Mouse (Mus musculus): ENCODE data around the gene Rhobtb1. TPM values are rescaled to one million over a fixed set of nuclear protein-coding genes. Genes with fewer than 3 reads are reported as not detected.

The Rhobtb1 gene
- polyA plus RNA-seq, 1 experiment from 2014 or later = 19.6 TPM

- H3K4me3 ChIP-seq (ENCODE audit: low read depth, low read length) = no peak overlapping the region
- H3K27ac ChIP-seq (ENCODE audit: low read length) = no peak overlapping the region
- ATAC-seq (ENCODE audit: low read depth) = no peak
- no peaks in the 10 kb centered on the region for H3K9me3 ChIP-seq (replicated peaks; ENCODE audit: control insufficient read depth, low read length)
- H3K9ac ChIP-seq (ENCODE audit: low read depth, low read length) = no peak overlapping the region
- H3K4me1 ChIP-seq (ENCODE audit: control insufficient read depth, low read depth, low read length) = no peaks in the 10 kb centered on the region
- no peak overlapping the region for H3K4me2 ChIP-seq (ENCODE audit: low read depth, low read length)
- 62% methylated on average over 10 of the region's 10 CpGs for WGBS (ENCODE audit: insufficient replicate concordance)
- no peaks in the 10 kb centered on the region for H3K27me3 ChIP-seq (ENCODE audit: control insufficient read depth, insufficient read depth, low read depth, low read length)
- no peaks in the 10 kb centered on the region for H3K36me3 ChIP-seq (ENCODE audit: control insufficient read depth, insufficient read depth)
These were observed 39.4 kb downstream of the Rhobtb1 start for GRCm38 (mm10) chr10:69190434-69191160.

- Histone ChIP-seq H3K27me3 (ENCODE audit: control insufficient read depth, insufficient read depth, low read depth, low read length) (no peaks in the 10 kb centered on the region), H3K36me3 (ENCODE audit: control insufficient read depth, insufficient read depth) (no peaks in the 10 kb centered on the region), H3K4me2 (ENCODE audit: low read depth, low read length) (no peak overlapping the region), H3K27ac (ENCODE audit: low read length) (no peak overlapping the region), H3K4me3 (ENCODE audit: low read depth, low read length) (no peak overlapping the region), H3K9ac (ENCODE audit: low read depth, low read length) (no peak overlapping the region), H3K9me3 (replicated peaks; ENCODE audit: control insufficient read depth, low read length) (no peaks in the 10 kb centered on the region), H3K4me1 (ENCODE audit: control insufficient read depth, low read depth, low read length) (no peaks in the 10 kb centered on the region)
- WGBS (ENCODE audit: insufficient replicate concordance) = 74% methylated on average over 5 of the region's 5 CpGs
- ATAC-seq (ENCODE audit: low read depth) = no peak
These were observed 41.0 kb downstream of the Rhobtb1 start for GRCm38 (mm10) chr10:69192266-69192665.

GRCm38 (mm10) chr10:69193721-69194120, 42.5 kb downstream of the Rhobtb1 start:
- ATAC-seq (ENCODE audit: low read depth) = no peak

GRCm38 (mm10) chr10:69204677-69205400, 53.6 kb downstream of the Rhobtb1 start:
- no peak overlapping the region for H3K27ac ChIP-seq (ENCODE audit: low read length)
- H3K9me3 ChIP-seq (replicated peaks; ENCODE audit: control insufficient read depth, low read length) = no peaks in the 10 kb centered on the region
- WGBS (ENCODE audit: insufficient replicate concordance) = 36% methylated on average over 8 of the region's 8 CpGs
- no peaks in the 10 kb centered on the region for H3K36me3 ChIP-seq (ENCODE audit: control insufficient read depth, insufficient read depth)
- ATAC-seq (ENCODE audit: low read depth) = no peak
- no peak overlapping the region for H3K9ac ChIP-seq (ENCODE audit: low read depth, low read length)
- no peaks in the 10 kb centered on the region; the same call in 1 of the 2 replicates for H3K4me1 ChIP-seq (ENCODE audit: control insufficient read depth, low read depth, low read length)
- no peak overlapping the region for H3K4me2 ChIP-seq (ENCODE audit: low read depth, low read length)
- no peak overlapping the region for H3K4me3 ChIP-seq (ENCODE audit: low read depth, low read length)
- H3K27me3 ChIP-seq (ENCODE audit: control insufficient read depth, insufficient read depth, low read depth, low read length) = no peaks in the 10 kb centered on the region

More at GRCm38 (mm10) chr10:69193721-69194120, 42.5 kb downstream of the Rhobtb1 start:
- Histone ChIP-seq H3K36me3 (ENCODE audit: control insufficient read depth, insufficient read depth) (no peaks in the 10 kb centered on the region), H3K27me3 (ENCODE audit: control insufficient read depth, insufficient read depth, low read depth, low read length) (no peaks in the 10 kb centered on the region), H3K27ac (ENCODE audit: low read length) (no peak overlapping the region), H3K4me3 (ENCODE audit: low read depth, low read length) (no peak overlapping the region), H3K4me2 (ENCODE audit: low read depth, low read length) (no peak overlapping the region), H3K9ac (ENCODE audit: low read depth, low read length) (no peak overlapping the region), H3K4me1 (ENCODE audit: control insufficient read depth, low read depth, low read length) (no peaks in the 10 kb centered on the region), H3K9me3 (replicated peaks; ENCODE audit: control insufficient read depth, low read length) (no peaks in the 10 kb centered on the region)
- 69% methylated on average over 10 of the region's 10 CpGs for WGBS (ENCODE audit: insufficient replicate concordance)

- Histone ChIP-seq H3K27me3 (ENCODE audit: control insufficient read depth, insufficient read depth, low read depth, low read length) (no peaks in the 10 kb centered on the region), H3K9ac (ENCODE audit: low read depth, low read length) (no peak overlapping the region), H3K27ac (ENCODE audit: low read length) (no peak overlapping the region), H3K9me3 (replicated peaks; ENCODE audit: control insufficient read depth, low read length) (no peaks in the 10 kb centered on the region), H3K36me3 (ENCODE audit: control insufficient read depth, insufficient read depth) (no peaks in the 10 kb centered on the region), H3K4me1 (ENCODE audit: control insufficient read depth, low read depth, low read length) (peaks cover 3% of the 10 kb centered on the region), H3K4me2 (ENCODE audit: low read depth, low read length) (no peak overlapping the region), H3K4me3 (ENCODE audit: low read depth, low read length) (no peak overlapping the region)
- ATAC-seq (ENCODE audit: low read depth) = no peak
- WGBS (ENCODE audit: insufficient replicate concordance) = 81% methylated on average over 6 of the region's 6 CpGs
These were observed 54.8 kb downstream of the Rhobtb1 start for GRCm38 (mm10) chr10:69206081-69206480.

GRCm38 (mm10) chr10:69207481-69207880, 56.2 kb downstream of the Rhobtb1 start:
- peaks cover 9% of the 10 kb centered on the region for H3K27me3 ChIP-seq (ENCODE audit: control insufficient read depth, insufficient read depth, low read depth, low read length)
- H3K4me2 ChIP-seq (ENCODE audit: low read depth, low read length) = no peak overlapping the region
- 62% methylated on average over 7 of the region's 7 CpGs for WGBS (ENCODE audit: insufficient replicate concordance)
- no peaks in the 10 kb centered on the region for H3K36me3 ChIP-seq (ENCODE audit: control insufficient read depth, insufficient read depth)
- no peaks in the 10 kb centered on the region for H3K9me3 ChIP-seq (replicated peaks; ENCODE audit: control insufficient read depth, low read length)
- no peak overlapping the region for H3K9ac ChIP-seq (ENCODE audit: low read depth, low read length)
- H3K4me1 ChIP-seq (ENCODE audit: control insufficient read depth, low read depth, low read length) = peaks cover 8% of the 10 kb centered on the region
- H3K27ac ChIP-seq (ENCODE audit: low read length) = no peak overlapping the region
- no peak for ATAC-seq (ENCODE audit: low read depth)
- no peak overlapping the region for H3K4me3 ChIP-seq (ENCODE audit: low read depth, low read length)

GRCm38 (mm10) chr10:69207981-69208630, 56.9 kb downstream of the Rhobtb1 start:
- Histone ChIP-seq H3K4me3 (ENCODE audit: low read depth, low read length) (no peak overlapping the region), H3K9ac (ENCODE audit: low read depth, low read length) (no peak overlapping the region), H3K4me1 (ENCODE audit: control insufficient read depth, low read depth, low read length) (peaks cover 8% of the 10 kb centered on the region), H3K27ac (ENCODE audit: low read length) (no peak overlapping the region), H3K4me2 (ENCODE audit: low read depth, low read length) (no peak overlapping the region), H3K9me3 (replicated peaks; ENCODE audit: control insufficient read depth, low read length) (no peaks in the 10 kb centered on the region), H3K36me3 (ENCODE audit: control insufficient read depth, insufficient read depth) (no peaks in the 10 kb centered on the region), H3K27me3 (ENCODE audit: control insufficient read depth, insufficient read depth, low read depth, low read length) (peaks cover 15% of the 10 kb centered on the region)
- ATAC-seq (ENCODE audit: low read depth) = no peak
- WGBS (ENCODE audit: insufficient replicate concordance) = 76% methylated on average over 15 of the region's 15 CpGs

- no peak overlapping the region for H3K4me2 ChIP-seq (ENCODE audit: low read depth, low read length)
- WGBS (ENCODE audit: insufficient replicate concordance) = 74% methylated on average over 3 of the region's 3 CpGs
- H3K27ac ChIP-seq (ENCODE audit: low read length) = no peak overlapping the region
- peaks cover 8% of the 10 kb centered on the region for H3K4me1 ChIP-seq (ENCODE audit: control insufficient read depth, low read depth, low read length)
- H3K9ac ChIP-seq (ENCODE audit: low read depth, low read length) = no peak overlapping the region
- peaks cover 19% of the 10 kb centered on the region for H3K27me3 ChIP-seq (ENCODE audit: control insufficient read depth, insufficient read depth, low read depth, low read length)
- no peak for ATAC-seq (ENCODE audit: low read depth)
- no peak overlapping the region for H3K4me3 ChIP-seq (ENCODE audit: low read depth, low read length)
- no peaks in the 10 kb centered on the region for H3K9me3 ChIP-seq (replicated peaks; ENCODE audit: control insufficient read depth, low read length)
- H3K36me3 ChIP-seq (ENCODE audit: control insufficient read depth, insufficient read depth) = no peaks in the 10 kb centered on the region
These were observed 57.5 kb downstream of the Rhobtb1 start for GRCm38 (mm10) chr10:69208705-69209104.

GRCm38 (mm10) chr10:69210006-69210405, 58.8 kb downstream of the Rhobtb1 start:
- Histone ChIP-seq H3K36me3 (ENCODE audit: control insufficient read depth, insufficient read depth) (no peaks in the 10 kb centered on the region), H3K27me3 (ENCODE audit: control insufficient read depth, insufficient read depth, low read depth, low read length) (peaks cover 19% of the 10 kb centered on the region), H3K9me3 (replicated peaks; ENCODE audit: control insufficient read depth, low read length) (no peaks in the 10 kb centered on the region), H3K27ac (ENCODE audit: low read length) (no peak overlapping the region), H3K9ac (ENCODE audit: low read depth, low read length) (no peak overlapping the region), H3K4me1 (ENCODE audit: control insufficient read depth, low read depth, low read length) (peaks cover 16% of the 10 kb centered on the region), H3K4me2 (ENCODE audit: low read depth, low read length) (no peak overlapping the region), H3K4me3 (ENCODE audit: low read depth, low read length) (no peak overlapping the region)
- 81% methylated on average over 10 of the region's 10 CpGs for WGBS (ENCODE audit: insufficient replicate concordance)
- no peak for ATAC-seq (ENCODE audit: low read depth)

All from liver, embryonic 16.5 days (tissue).